Mouse (Mus musculus): ENCODE data around the gene Usp45. TPM values are rescaled to one million over a fixed set of nuclear protein-coding genes. Genes with fewer than 3 reads are reported as not detected.

The Usp45 gene
- total RNA-seq, 2 experiments from 2014 or later: 51.9 to 52.8 TPM

Other genes with a start within 250 kb of the Usp45 start
- gene Prdm13, start 81.2 kb upstream of the Usp45 start, total RNA-seq (2021): not detected
- gene Ccnc, start 39.5 kb upstream of the Usp45 start, total RNA-seq (2021): 10 to 100 TPM; 36.7 to 37.7 TPM
- gene Tstd3, start 56 bp downstream of the Usp45 start, total RNA-seq (2021): 10 to 100 TPM; 23.0 to 23.8 TPM
- gene Pnisr, start 80.4 kb downstream of the Usp45 start, total RNA-seq (2021): 100 to 1,000 TPM; 145 to 233 TPM
- 10 to 100 TPM; 11.9 to 12.2 TPM for gene Coq3, start 112.5 kb downstream of the Usp45 start, total RNA-seq (2021)
- gene Faxc, start 164.2 kb downstream of the Usp45 start, total RNA-seq (2021): 10 to 100 TPM; 50.3 to 57.0 TPM

Measured in layer of hippocampus, postnatal 25 days (tissue).